Mouse (Mus musculus) C2C12 (cell line): ENCODE data around the gene Osbpl6. TPM values are rescaled to one million over a fixed set of nuclear protein-coding genes. Genes with fewer than 3 reads are reported as not detected.
"Not testable (repeated sequence)": the region's sequence is repeated elsewhere in the genome, so short reads cannot be mapped to it uniquely, and the experiment has no call there.

ENCODE experiments used
- H3K27me3 ChIP-seq: one replicate; pipeline ENCODE4 v1.6.1; 2011; ENCODE audit not compliant: control insufficient read depth, insufficient read depth, insufficient read length
- H3K36me3 ChIP-seq: one replicate; pipeline ENCODE4 v1.6.1; 2011; ENCODE audit not compliant: control insufficient read depth, insufficient read depth
- H3K4me3 ChIP-seq: one replicate; pipeline ENCODE4 v1.5.1; 2011; ENCODE audit warnings: mild to moderate bottlenecking, control low read depth; ENCODE audit not compliant: poor library complexity, insufficient read depth, severe bottlenecking
- H3K79me2 ChIP-seq: one replicate; pipeline ENCODE4 v1.6.1; 2011; ENCODE audit not compliant: control insufficient read depth, insufficient read depth
- H3K79me3 ChIP-seq: one replicate; pipeline ENCODE4 v1.6.1; 2011; ENCODE audit warnings: low read depth, control low read depth
- H3ac ChIP-seq: one replicate; pipeline ENCODE3; 2011; ENCODE audit warnings: low read depth; ENCODE audit not compliant: control insufficient read depth, insufficient read length
- CEBPB ChIP-seq: IDR thresholded peaks from one replicate; pipeline ENCODE4 v1.6.1; 2011; ENCODE audit warnings: low read depth, mild to moderate bottlenecking, control low read depth, moderate library complexity
- CTCF ChIP-seq: IDR thresholded peaks from one replicate; pipeline ENCODE4 v1.5.1; 2011; ENCODE audit not compliant: control insufficient read depth, insufficient read depth, insufficient read length
- FOSL1 ChIP-seq: IDR thresholded peaks from one replicate; pipeline ENCODE4 v1.8.0; 2011; ENCODE audit warnings: mild to moderate bottlenecking, low read length; ENCODE audit not compliant: poor library complexity, insufficient read depth, severe bottlenecking
- MAX ChIP-seq: IDR thresholded peaks from one replicate; pipeline ENCODE4 v1.6.1; 2011; ENCODE audit warnings: mild to moderate bottlenecking, control low read depth
- MYOD1 ChIP-seq: IDR thresholded peaks from one replicate; pipeline ENCODE4 v1.6.1; 2011; ENCODE audit warnings: low read depth; ENCODE audit not compliant: control insufficient read depth, insufficient read length
- MYOG ChIP-seq: IDR thresholded peaks from one replicate; pipeline ENCODE4 v1.6.1; 2011; ENCODE audit not compliant: control insufficient read depth, insufficient read length; ENCODE audit errors: extremely low read depth
- USF1 ChIP-seq: IDR thresholded peaks from one replicate; pipeline ENCODE4 v1.6.1; 2011; ENCODE audit warnings: low read depth, mild to moderate bottlenecking, control low read depth, moderate library complexity
- polyA plus RNA-seq: library from polyadenylated mRNA; unstranded; fragments of >200 nt; fragmentation: generic; extraction: Trizol; gene quantifications from one replicate; pipeline ENCODE4 v1.2.1, GENCODE M21; 2012; ENCODE audit warnings: missing spikeins

Gene Osbpl6
- polyA plus RNA-seq, 1 experiment = 3.0 TPM

- no peak overlapping the region for H3K4me3 ChIP-seq
These were observed 200.4 kb downstream of the Osbpl6 start for GRCm38 (mm10) chr2:76606704-76607103.

DNA sequence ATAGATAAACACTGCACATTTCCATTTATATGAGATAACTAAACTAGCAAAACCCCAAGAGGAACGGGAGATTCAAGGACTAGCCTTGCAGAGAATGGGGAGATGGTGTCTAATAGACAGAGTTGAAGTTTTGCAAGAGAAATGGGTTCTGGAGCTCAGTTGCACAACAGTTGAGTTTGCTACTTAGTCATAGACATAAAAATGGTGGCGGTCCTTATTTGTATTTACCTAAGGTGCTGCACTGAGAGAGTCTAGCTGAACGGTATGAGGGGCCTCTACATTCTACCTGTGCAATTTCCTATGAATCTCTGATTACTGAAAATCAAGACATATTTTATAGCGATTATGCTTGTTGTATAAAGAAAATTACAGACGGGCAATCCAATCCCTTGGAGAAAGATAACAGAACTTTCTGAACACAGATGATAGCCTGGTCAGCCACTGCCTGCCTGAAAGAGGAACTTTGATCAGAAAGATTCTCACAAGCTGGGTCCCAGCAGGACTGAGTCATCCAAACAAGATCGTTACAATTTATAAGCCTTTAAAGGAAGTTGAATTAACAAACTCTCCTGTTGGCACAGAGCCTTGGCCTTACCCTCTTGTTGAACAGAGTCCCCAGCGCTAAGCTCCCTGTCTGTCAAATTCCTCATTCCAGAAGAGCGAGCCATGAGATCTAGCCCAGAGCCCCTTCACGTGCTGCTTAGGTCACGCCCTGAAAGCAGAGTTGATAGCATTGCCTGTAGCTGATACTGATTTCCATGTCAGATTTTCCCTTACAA is 204.2 kb downstream of the Osbpl6 start:
- no peak for TF ChIP-seq MAX
- no peak for TF ChIP-seq MYOD1
- TF ChIP-seq MYOG = no peak
- no peak for TF ChIP-seq FOSL1
- no peak for TF ChIP-seq CTCF
- no peak for TF ChIP-seq CEBPB
- peak; percentile 28 for TF ChIP-seq USF1
- H3K36me3 ChIP-seq = no peaks in the 10 kb centered on the region
- H3K79me2 ChIP-seq = no peaks in the 10 kb centered on the region
- H3K27me3 ChIP-seq = no peaks in the 10 kb centered on the region
- no peak overlapping the region for H3ac ChIP-seq
- H3K79me3 ChIP-seq = no peaks in the 10 kb centered on the region
- no peak overlapping the region for H3K4me3 ChIP-seq

More at GRCm38 (mm10) chr2:76606704-76607103, 200.4 kb downstream of the Osbpl6 start:
- H3K79me3 ChIP-seq = no peaks in the 10 kb centered on the region
- no peaks in the 10 kb centered on the region for H3K79me2 ChIP-seq
- H3K36me3 ChIP-seq = no peaks in the 10 kb centered on the region
- H3ac ChIP-seq = no peak overlapping the region
- no peaks in the 10 kb centered on the region for H3K27me3 ChIP-seq
- TF ChIP-seq MYOD1 = no peak
- no peak for TF ChIP-seq MAX
- no peak for TF ChIP-seq FOSL1
- no peak for TF ChIP-seq USF1
- TF ChIP-seq MYOG = no peak
- no peak for TF ChIP-seq CTCF
- no peak for TF ChIP-seq CEBPB

DNA sequence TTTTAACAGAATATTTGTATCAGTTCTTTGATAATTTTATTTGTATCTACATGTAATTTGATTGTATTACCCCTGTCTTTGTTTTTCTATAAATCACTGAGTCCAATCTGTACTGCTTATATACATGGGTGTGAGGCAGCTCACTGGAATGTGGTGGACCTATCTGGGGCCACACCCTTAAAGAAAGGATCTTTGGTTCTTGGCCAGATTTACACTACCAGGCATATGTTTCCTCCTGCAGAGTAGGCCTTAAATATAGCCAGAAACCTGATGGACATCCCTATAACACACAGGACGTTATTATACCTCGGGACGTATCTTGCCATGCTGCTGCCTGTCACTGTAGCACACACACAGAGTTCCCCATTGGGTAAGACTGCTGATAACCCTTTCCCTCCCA is 205.7 kb downstream of the Osbpl6 start:
- Histone ChIP-seq H3ac (no peak overlapping the region), H3K79me3 (no peaks in the 10 kb centered on the region), H3K27me3 (no peaks in the 10 kb centered on the region), H3K79me2 (no peaks in the 10 kb centered on the region), H3K4me3 (no peak overlapping the region), H3K36me3 (no peaks in the 10 kb centered on the region)
- TF ChIP-seq USF1 = no peak
- TF ChIP-seq FOSL1 = no peak
- TF ChIP-seq CTCF = no peak
- no peak for TF ChIP-seq CEBPB
- no peak for TF ChIP-seq MYOD1
- no peak for TF ChIP-seq MYOG
- no peak for TF ChIP-seq MAX

DNA sequence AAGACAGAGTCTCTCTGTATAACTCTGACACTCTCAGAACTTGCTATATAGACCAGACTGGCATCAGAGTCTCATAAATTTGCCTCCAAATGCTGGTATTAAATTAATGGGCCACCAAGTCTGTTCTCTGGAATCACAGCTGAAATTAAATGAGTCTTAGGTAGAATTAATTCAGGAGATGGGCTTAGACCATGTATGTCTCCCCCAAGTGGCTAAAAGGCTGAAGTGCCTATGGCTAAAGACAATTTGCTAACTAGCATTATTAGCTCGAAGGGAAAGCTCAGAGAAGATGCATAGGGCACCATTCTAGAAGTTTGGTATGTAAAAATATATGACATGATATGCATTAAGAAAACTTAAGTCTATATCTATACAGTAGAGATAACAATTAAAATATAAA is 211.8 kb downstream of the Osbpl6 start:
- H3K36me3 ChIP-seq = no peaks in the 10 kb centered on the region
- no peak overlapping the region for H3ac ChIP-seq
- no peaks in the 10 kb centered on the region for H3K27me3 ChIP-seq
- H3K79me2 ChIP-seq = no peaks in the 10 kb centered on the region
- TF ChIP-seq FOSL1 (no peak), CEBPB (no peak), MYOG (no peak), MAX (no peak), CTCF (no peak), USF1 (no peak), MYOD1 (no peak)
- no peak overlapping the region for H3K4me3 ChIP-seq
- H3K79me3 ChIP-seq = no peaks in the 10 kb centered on the region

DNA sequence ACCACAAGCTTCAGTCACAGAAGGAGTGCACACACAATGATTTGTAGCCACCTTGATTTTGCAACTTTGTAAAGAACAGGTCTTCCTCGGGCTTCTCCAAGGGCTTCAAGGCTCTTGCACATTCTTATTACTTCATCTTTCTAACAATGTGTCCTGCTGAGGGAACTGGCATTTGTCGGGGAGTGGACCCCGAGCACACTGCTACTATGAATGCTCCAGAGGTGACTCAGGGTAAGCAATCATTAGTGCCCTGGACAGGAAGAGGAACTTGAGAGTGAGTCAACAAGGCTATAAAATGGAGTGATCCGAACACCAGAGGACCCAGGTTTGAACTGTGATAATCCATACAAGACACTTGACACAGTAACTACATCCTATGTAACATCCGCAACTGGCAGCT is 213.9 kb downstream of the Osbpl6 start:
- H3K79me3 ChIP-seq = no peaks in the 10 kb centered on the region
- H3ac ChIP-seq = no peak overlapping the region
- no peaks in the 10 kb centered on the region for H3K27me3 ChIP-seq
- no peak overlapping the region for H3K4me3 ChIP-seq
- H3K79me2 ChIP-seq = no peaks in the 10 kb centered on the region
- no peaks in the 10 kb centered on the region for H3K36me3 ChIP-seq
- no peak for TF ChIP-seq CTCF
- no peak for TF ChIP-seq USF1
- TF ChIP-seq MAX = no peak
- no peak for TF ChIP-seq CEBPB

GRCm38 (mm10) chr2:76621724-76622123 is 215.4 kb downstream of the Osbpl6 start:
- no peaks in the 10 kb centered on the region for H3K79me3 ChIP-seq
- H3ac ChIP-seq = no peak overlapping the region
- H3K79me2 ChIP-seq = no peaks in the 10 kb centered on the region
- no peak overlapping the region for H3K4me3 ChIP-seq
- no peaks in the 10 kb centered on the region for H3K36me3 ChIP-seq
- TF ChIP-seq MYOD1 = no peak
- no peak for TF ChIP-seq CTCF
- no peak for TF ChIP-seq MYOG
- no peak for TF ChIP-seq MAX
- TF ChIP-seq FOSL1 = no peak
- no peak for TF ChIP-seq CEBPB
- TF ChIP-seq USF1 = no peak
- no peaks in the 10 kb centered on the region for H3K27me3 ChIP-seq

GRCm38 (mm10) chr2:76622316-76622715 is 216.0 kb downstream of the Osbpl6 start:
- not testable (repeated sequence) for H3K27me3 ChIP-seq, H3K79me3 ChIP-seq, H3K4me3 ChIP-seq, H3ac ChIP-seq, H3K36me3 ChIP-seq, H3K79me2 ChIP-seq
